Mouse (Mus musculus) heart, postnatal 0 days (tissue): ENCODE data around the gene Nol8. TPM values are rescaled to one million over a fixed set of nuclear protein-coding genes. Genes with fewer than 3 reads are reported as not detected.

Source experiments
- ATAC-seq: fragments of 200-750 bp; cut with Nextera tagmentation; 2 replicates; pipeline ENCODE4 v1.8.0; 2017; ENCODE audit warnings: low read depth, moderate number of reproducible peaks, moderate library complexity; ENCODE audit not compliant: insufficient read depth
- DNase-seq: peaks from one replicate; pipeline ENCODE4 v3.0.0-alpha.2; 2016; ENCODE audit warnings: low spot score
- H3K27ac ChIP-seq: fragments of 300-500 bp; sonication (generic); 2 replicates; pipeline ENCODE4 v1.5.1; 2014; ENCODE audit warnings: low read depth, mild to moderate bottlenecking
- H3K27me3 ChIP-seq: fragments of 300-500 bp; sonication (generic); 2 replicates; pipeline ENCODE4 v1.6.1; 2014; ENCODE audit warnings: low read length, mixed read lengths; ENCODE audit not compliant: control insufficient read depth, insufficient read depth
- H3K36me3 ChIP-seq: fragments of 300-500 bp; sonication (generic); replicated peaks from 2 replicates; pipeline ENCODE4 v1.6.1; 2014; ENCODE audit warnings: low read length, mixed read lengths; ENCODE audit not compliant: control insufficient read depth, insufficient read depth
- H3K4me1 ChIP-seq: fragments of 300-500 bp; sonication (generic); 2 replicates; pipeline ENCODE4 v1.6.1; 2014; ENCODE audit warnings: antibody characterized with exemption; ENCODE audit not compliant: control insufficient read depth, insufficient read depth
- H3K4me2 ChIP-seq: fragments of 300-500 bp; sonication (generic); 2 replicates; pipeline ENCODE4 v1.6.1; 2014; ENCODE audit warnings: low read depth, mild to moderate bottlenecking, low read length, moderate library complexity
- H3K4me3 ChIP-seq: fragments of 300-500 bp; sonication (generic); 2 replicates; pipeline ENCODE4 v1.5.1; 2014; ENCODE audit warnings: low read depth, low read length
- H3K9ac ChIP-seq: fragments of 300-500 bp; sonication (generic); replicated peaks from 2 replicates; pipeline ENCODE4 v1.6.1; 2014; ENCODE audit warnings: low read depth, low read length, mixed read lengths
- H3K9me3 ChIP-seq: fragments of 300-500 bp; sonication (generic); replicated peaks from 2 replicates; pipeline ENCODE4 v1.6.1; 2016; ENCODE audit warnings: low read length; ENCODE audit not compliant: control insufficient read depth
- CTCF ChIP-seq: IDR thresholded peaks from 2 replicates; pipeline ENCODE4 v1.5.1; 2016; ENCODE audit warnings: antibody characterized with exemption, control low read depth, low read depth
- EP300 ChIP-seq: IDR thresholded peaks from 2 replicates; pipeline ENCODE4 v1.6.1; 2016; ENCODE audit warnings: antibody characterized with exemption, low read depth
- WGBS: fragments of 180-500 bp; shearing (Covaris S2); extraction: QIAGEN DNeasy Blood & Tissue Kit; methylation state at CpG from one replicate; pipeline ENCODE4 v1.1.7; 2014; 5-methylcytosine and 5-hydroxymethylcytosine counted together
- polyA plus RNA-seq: library from polyadenylated mRNA; unstranded; fragments of >200 nt; fragmentation: Nextera tagmentation; extraction: Ambion mirVana; gene quantifications from 2 replicates; pipeline ENCODE4 v1.2.1, GENCODE M21; 2015
- total RNA-seq: library from RNA; depleted of rRNA; stranded (reverse); fragments of >200 nt; gene quantifications from 2 replicates; pipeline ENCODE4 v1.2.3, GENCODE M21; 2014; ENCODE audit warnings: low replicate concordance; rRNA removed

Nol8 gene
- total and polyA plus RNA-seq, 2 experiments from 2014 or later = 6.0 to 10.9 TPM

DNA sequence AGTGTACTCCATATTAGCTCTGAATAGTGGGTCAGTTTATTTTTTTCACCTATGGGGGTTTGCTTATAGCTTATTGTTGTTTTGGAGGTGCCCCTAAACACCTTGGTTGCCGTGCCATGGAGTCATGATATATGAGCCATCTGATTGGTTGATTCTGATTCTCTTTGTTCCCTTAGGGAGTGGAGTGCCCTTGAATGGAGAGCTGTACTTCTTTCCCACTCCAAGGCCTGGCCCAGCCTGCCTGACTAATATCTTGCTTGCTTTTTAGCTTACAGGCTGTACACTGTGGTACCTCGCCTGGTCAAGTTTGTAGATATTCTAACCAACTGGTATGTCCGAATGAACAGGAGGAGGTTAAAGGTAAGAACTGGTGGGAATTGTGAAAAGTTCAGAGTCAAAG, 66.4 kb downstream of the Nol8 start:
- Histone ChIP-seq H3K4me1 (no peaks in the 10 kb centered on the region), H3K36me3 (peaks cover 99% of the 10 kb centered on the region), H3K4me2 (no peak overlapping the region), H3K27me3 (no peaks in the 10 kb centered on the region), H3K4me3 (no peak overlapping the region), H3K27ac (no peak overlapping the region), H3K9me3 (no peaks in the 10 kb centered on the region), H3K9ac (no peak overlapping the region)
- no peak for ATAC-seq
- 89% methylated on average over 3 of the region's 3 CpGs for WGBS
- DNase-seq = no peak
- TF ChIP-seq EP300 (no peak), CTCF (no peak)

Other genes with a start within 250 kb of the Nol8 start
- gene Ippk, start 231.8 kb upstream of the Nol8 start, total RNA-seq = 8.0 and 22.3 TPM in 2 replicates
- 8.2 and 9.3 TPM in 2 replicates for gene Ippk, start 231.8 kb upstream of the Nol8 start, polyA plus RNA-seq
- gene Tes3-ps, start 159.8 kb upstream of the Nol8 start, total RNA-seq = 0.04 and 0.27 TPM in 2 replicates
- gene Tes3-ps, start 159.8 kb upstream of the Nol8 start, polyA plus RNA-seq = 0.70 and 0.72 TPM in 2 replicates
- gene Ecm2, start 148.3 kb upstream of the Nol8 start, total RNA-seq = 5.3 and 6.6 TPM in 2 replicates
- gene Ecm2, start 148.3 kb upstream of the Nol8 start, polyA plus RNA-seq = 5.7 and 6.4 TPM in 2 replicates
- gene Aspn, start 108.6 kb upstream of the Nol8 start, total RNA-seq = 45.8 and 67.5 TPM in 2 replicates
- gene Aspn, start 108.6 kb upstream of the Nol8 start, polyA plus RNA-seq = 56.0 and 62.7 TPM in 2 replicates
- not detected in 2 replicates for gene Omd, start 70.6 kb upstream of the Nol8 start, total RNA-seq
- 0.43 and 0.59 TPM in 2 replicates for gene Omd, start 70.6 kb upstream of the Nol8 start, polyA plus RNA-seq
- gene Ogn, start 45.0 kb upstream of the Nol8 start, total RNA-seq = 47.4 and 71.8 TPM in 2 replicates
- 60.5 and 61.7 TPM in 2 replicates for gene Ogn, start 45.0 kb upstream of the Nol8 start, polyA plus RNA-seq
- gene Cenpp, start 293 bp upstream of the Nol8 start, total RNA-seq = 2.1 and 15.8 TPM in 2 replicates
- 16.1 and 16.2 TPM in 2 replicates for gene Cenpp, start 293 bp upstream of the Nol8 start, polyA plus RNA-seq
- gene Iars, start 29.0 kb downstream of the Nol8 start, total RNA-seq = 27.8 and 34.2 TPM in 2 replicates
- 22.1 and 24.9 TPM in 2 replicates for gene Iars, start 29.0 kb downstream of the Nol8 start, polyA plus RNA-seq
- not detected in 2 replicates for gene Gm30302, start 145.9 kb downstream of the Nol8 start, total RNA-seq
- gene Gm30302, start 145.9 kb downstream of the Nol8 start, polyA plus RNA-seq = 0.25 and 0.27 TPM in 2 replicates